Mouse (Mus musculus) intestine, embryonic 16.5 days (tissue): Measurements from ENCODE around the gene Atg5. TPM values are rescaled to one million over a fixed set of nuclear protein-coding genes. Genes with fewer than 3 reads are reported as not detected.

ENCODE experiments used
- ATAC-seq: fragments of 200-750 bp; cut with Nextera tagmentation; 2 replicates; pipeline ENCODE4 v1.8.0; 2017; ENCODE audit warnings: moderate TSS enrichment, moderate library complexity
- H3K27ac ChIP-seq: fragments of 300-500 bp; sonication (generic); 2 replicates; pipeline ENCODE4 v1.5.1; 2014; ENCODE audit warnings: mild to moderate bottlenecking, low read length
- H3K27me3 ChIP-seq: fragments of 300-500 bp; sonication (generic); replicated peaks from 2 replicates; pipeline ENCODE4 v1.6.1; 2014; ENCODE audit warnings: low read length, control low read depth, mixed read lengths; ENCODE audit not compliant: control insufficient read depth, insufficient read depth
- H3K36me3 ChIP-seq: fragments of 300-500 bp; sonication (generic); 2 replicates; pipeline ENCODE4 v1.6.1; 2014; ENCODE audit warnings: low read length, control low read depth; ENCODE audit not compliant: control insufficient read depth, insufficient read depth
- H3K4me1 ChIP-seq: fragments of 300-500 bp; sonication (generic); 2 replicates; pipeline ENCODE4 v1.6.1; 2014; ENCODE audit warnings: low read length, control low read depth, mixed read lengths; ENCODE audit not compliant: control insufficient read depth, insufficient read depth
- H3K4me2 ChIP-seq: fragments of 300-500 bp; sonication (generic); 2 replicates; pipeline ENCODE4 v1.6.1; 2014; ENCODE audit warnings: low read depth, low read length, control low read depth
- H3K4me3 ChIP-seq: fragments of 300-500 bp; sonication (generic); 2 replicates; pipeline ENCODE4 v1.5.1; 2014; ENCODE audit warnings: mild to moderate bottlenecking, low read length
- H3K9ac ChIP-seq: fragments of 300-500 bp; sonication (generic); 2 replicates; pipeline ENCODE4 v1.6.1; 2014; ENCODE audit warnings: low read depth, low read length
- H3K9me3 ChIP-seq: fragments of 300-500 bp; sonication (generic); 2 replicates; pipeline ENCODE4 v1.6.1; 2016; ENCODE audit warnings: low read length, control low read depth; ENCODE audit not compliant: control insufficient read depth
- WGBS: fragments of 180-500 bp; shearing (Covaris S2); extraction: QIAGEN DNeasy Blood & Tissue Kit; methylation state at CpG from one replicate; pipeline ENCODE4 v1.1.7; 2014; 5-methylcytosine and 5-hydroxymethylcytosine counted together
- polyA plus RNA-seq: library from polyadenylated mRNA; unstranded; fragments of >200 nt; fragmentation: Nextera tagmentation; extraction: Ambion mirVana; gene quantifications from 2 replicates; pipeline ENCODE4 v1.2.1, GENCODE M21; 2015

The Atg5 gene
- polyA plus RNA-seq, 1 experiment from 2014 or later: 52.6 TPM

DNA sequence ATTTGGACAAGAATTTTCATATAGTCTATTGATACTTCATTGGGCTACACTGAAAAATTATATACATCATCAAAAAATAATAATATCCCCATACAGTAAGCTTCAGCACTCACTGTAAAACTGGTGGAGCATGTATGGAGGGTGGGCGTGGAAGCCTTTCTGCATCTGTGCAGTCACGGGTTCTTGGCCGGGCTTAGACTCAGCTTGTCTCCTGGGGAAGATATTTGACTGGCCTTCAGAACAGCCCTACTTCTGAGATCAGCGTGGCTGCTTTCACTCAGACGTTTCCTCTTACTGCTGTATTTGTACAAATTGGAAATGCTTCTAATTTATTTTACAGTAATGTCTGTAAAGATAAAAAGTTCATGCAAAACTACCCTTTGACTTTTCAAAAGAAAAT, 71.2 kb downstream of the Atg5 start:
- 69% methylated on average over 5 of the region's 5 CpGs for WGBS
- H3K4me1 ChIP-seq: no peaks in the 10 kb centered on the region
- H3K27ac ChIP-seq: no peak overlapping the region
- no peak for ATAC-seq
- H3K9me3 ChIP-seq: no peaks in the 10 kb centered on the region
- no peak overlapping the region for H3K9ac ChIP-seq
- H3K36me3 ChIP-seq: peaks cover 3% of the 10 kb centered on the region; the same call in 1 of the 2 replicates
- no peak overlapping the region for H3K4me2 ChIP-seq
- no peak overlapping the region for H3K4me3 ChIP-seq
- no peaks in the 10 kb centered on the region for H3K27me3 ChIP-seq

DNA sequence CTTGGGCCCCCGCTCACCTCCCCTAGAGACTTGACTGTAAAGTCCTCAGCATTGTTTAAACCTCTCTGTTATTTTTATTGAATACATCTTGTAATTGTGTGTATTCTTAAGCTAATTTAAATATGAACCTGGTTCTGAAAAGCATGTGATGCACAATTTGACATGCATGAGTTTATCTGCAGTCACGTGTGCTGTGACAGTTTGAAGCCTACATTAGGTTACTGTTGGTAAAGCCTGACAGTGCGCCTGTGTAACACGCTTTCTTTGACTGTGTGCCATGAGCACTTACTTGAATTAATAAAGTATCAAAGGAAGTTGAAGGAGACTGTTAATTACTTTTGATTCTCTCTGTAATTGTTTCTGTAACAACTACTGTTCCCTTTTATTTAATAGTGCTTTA, 72.8 kb downstream of the Atg5 start:
- Histone ChIP-seq H3K36me3 (peaks cover 3% of the 10 kb centered on the region; the same call in 1 of the 2 replicates), H3K9ac (no peak overlapping the region), H3K9me3 (no peaks in the 10 kb centered on the region), H3K27me3 (no peaks in the 10 kb centered on the region), H3K27ac (no peak overlapping the region), H3K4me1 (no peaks in the 10 kb centered on the region), H3K4me3 (no peak overlapping the region), H3K4me2 (no peak overlapping the region)
- 85% methylated on average over 4 of the region's 4 CpGs for WGBS
- ATAC-seq: no peak

DNA sequence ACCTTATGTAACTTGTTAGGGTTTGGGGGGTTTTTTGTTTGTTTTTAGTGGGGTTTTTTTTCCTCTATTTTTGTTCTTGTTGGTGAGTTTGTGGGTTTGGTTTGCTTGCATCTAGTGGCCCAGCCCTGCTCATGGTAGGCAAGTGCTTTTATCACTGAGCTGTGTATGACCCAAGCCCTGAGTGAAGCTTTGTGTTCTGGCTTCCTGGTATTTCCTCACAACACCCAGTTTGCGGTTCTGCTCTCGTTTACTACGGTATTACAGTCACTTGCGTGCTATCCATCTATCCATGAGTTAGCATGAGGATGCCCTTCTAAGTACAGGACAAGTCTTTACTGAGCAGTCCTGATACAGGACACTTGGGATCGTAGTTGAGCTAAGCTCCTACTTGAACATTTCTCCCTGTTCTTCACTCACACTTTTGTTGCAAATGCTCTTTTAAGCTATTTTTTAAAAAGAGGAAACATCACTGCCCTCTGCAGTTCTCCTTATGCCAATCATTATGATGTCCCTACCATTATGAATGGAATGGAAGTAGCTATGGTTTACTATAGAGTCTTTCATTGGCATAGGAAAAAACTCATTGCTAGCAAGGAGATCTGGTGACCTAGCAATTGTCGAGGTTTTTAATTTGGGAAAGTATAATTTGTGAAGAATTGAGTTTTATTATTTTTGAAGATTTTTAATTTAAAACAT, 73.8 kb downstream of the Atg5 start:
- Histone ChIP-seq H3K4me2 (no peak overlapping the region), H3K27ac (no peak overlapping the region), H3K36me3 (no peaks in the 10 kb centered on the region), H3K9ac (no peak overlapping the region), H3K4me3 (no peak overlapping the region), H3K4me1 (no peaks in the 10 kb centered on the region), H3K27me3 (no peaks in the 10 kb centered on the region), H3K9me3 (no peaks in the 10 kb centered on the region)
- whole genome bisulfite sequencing: 90% methylated on average over 6 of the region's 6 CpGs
- ATAC-seq: no peak

DNA sequence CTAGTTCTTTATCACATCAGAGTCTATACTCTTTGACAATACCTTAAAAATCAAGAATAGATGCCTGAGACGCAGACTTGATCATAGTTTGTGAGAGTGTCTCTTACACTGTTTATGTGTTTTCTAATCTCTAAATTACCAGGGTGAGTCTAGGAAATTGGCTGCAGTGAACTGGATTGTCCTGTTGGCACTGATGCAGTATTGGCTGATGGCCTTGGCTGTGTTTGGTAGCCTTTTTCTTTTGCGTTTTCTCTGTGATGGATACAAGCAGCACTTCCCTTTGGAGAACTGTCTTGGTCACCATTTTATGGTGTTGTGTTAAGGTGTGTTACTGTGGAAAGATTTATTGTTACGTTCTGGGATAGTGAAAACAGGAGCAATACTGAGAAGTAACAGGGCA, 75.2 kb downstream of the Atg5 start:
- H3K4me1 ChIP-seq: no peaks in the 10 kb centered on the region
- no peaks in the 10 kb centered on the region for H3K27me3 ChIP-seq
- 87% methylated on average over 3 of the region's 3 CpGs for WGBS
- H3K9me3 ChIP-seq: no peaks in the 10 kb centered on the region
- no peak overlapping the region for H3K4me2 ChIP-seq
- no peak overlapping the region for H3K9ac ChIP-seq
- no peaks in the 10 kb centered on the region for H3K36me3 ChIP-seq
- ATAC-seq: no peak
- H3K4me3 ChIP-seq: no peak overlapping the region
- H3K27ac ChIP-seq: no peak overlapping the region

DNA sequence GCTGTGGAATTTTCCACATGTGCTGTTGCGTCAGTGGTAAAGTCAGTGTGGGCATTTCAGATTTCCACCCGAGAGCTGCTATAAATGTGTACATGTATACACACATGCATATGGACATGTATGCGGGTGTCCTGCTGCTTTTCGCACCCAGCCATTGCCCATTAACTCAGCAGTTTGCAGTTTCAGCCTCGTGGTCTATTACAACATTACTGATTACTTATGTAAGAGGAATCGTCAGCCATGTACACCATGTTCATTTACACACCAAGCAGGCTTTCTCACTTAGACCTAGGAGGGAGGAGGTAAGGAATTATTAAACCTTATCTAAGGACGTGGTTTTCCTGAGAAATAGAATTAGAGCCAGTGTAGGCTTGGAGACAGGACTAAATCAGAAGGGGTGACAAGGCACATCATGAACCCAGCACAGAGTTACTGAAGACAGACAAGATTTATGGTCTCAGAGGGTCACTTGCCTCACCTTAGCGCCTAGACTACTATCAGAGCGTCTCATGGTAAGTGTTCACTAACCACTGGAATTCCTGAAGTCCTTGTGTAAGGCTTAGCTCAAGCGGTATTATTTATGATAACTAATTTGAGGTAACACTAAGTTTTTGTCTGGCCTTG, 79.5 kb downstream of the Atg5 start:
- no peak for ATAC-seq
- Histone ChIP-seq H3K9me3 (no peaks in the 10 kb centered on the region), H3K4me2 (no peak overlapping the region), H3K4me1 (no peaks in the 10 kb centered on the region), H3K27ac (no peak overlapping the region), H3K9ac (no peak overlapping the region), H3K4me3 (no peak overlapping the region), H3K36me3 (no peaks in the 10 kb centered on the region), H3K27me3 (no peaks in the 10 kb centered on the region)
- 70% methylated on average over 10 of the region's 10 CpGs for WGBS

DNA sequence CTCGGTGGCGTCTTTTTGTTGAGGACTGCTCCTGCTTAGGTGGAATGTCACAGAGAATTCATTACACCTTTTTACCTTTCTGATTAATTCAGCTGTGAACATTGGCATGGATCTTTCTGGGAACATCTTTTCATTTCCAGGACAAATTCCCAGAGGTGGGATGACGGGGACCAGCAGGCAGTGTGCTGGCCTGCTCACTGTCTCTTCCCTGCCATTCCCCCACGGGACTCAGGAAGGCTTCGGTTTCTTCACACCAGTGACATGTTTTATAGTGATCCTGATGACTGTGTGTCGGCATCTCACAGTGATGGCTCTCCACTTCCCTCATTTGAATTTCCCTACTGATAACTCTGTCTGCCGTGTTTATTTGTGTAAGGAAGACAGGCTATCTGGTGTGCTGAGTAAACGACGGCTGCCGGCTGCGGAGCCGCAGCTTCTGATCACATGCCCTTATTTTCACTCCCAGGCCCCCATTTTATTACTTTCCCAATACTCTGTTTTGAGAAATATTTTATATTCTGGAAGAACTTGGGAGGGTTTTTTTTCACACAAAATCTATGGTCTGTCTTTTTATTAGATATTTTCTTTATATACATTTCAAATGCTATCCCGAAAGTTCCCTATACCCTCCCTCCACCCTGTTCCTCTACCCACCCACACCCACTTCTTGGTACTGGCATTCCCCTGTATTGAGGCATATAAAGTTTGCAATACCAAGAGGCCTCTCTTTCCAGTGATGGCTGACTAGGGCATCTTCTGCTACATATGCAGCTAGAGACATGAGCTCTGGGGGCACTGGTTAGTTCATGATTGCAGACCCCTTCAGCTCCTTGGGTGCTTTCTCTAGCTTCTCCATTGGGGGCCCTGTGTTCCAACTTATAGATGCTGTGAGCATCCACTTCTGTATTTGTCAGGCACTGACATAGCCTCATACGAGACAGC, 80.6 kb downstream of the Atg5 start:
- Histone ChIP-seq H3K27me3 (no peaks in the 10 kb centered on the region), H3K4me3 (no peak overlapping the region), H3K4me1 (no peaks in the 10 kb centered on the region), H3K9ac (no peak overlapping the region), H3K36me3 (no peaks in the 10 kb centered on the region), H3K9me3 (no peaks in the 10 kb centered on the region), H3K27ac (no peak overlapping the region), H3K4me2 (no peak overlapping the region)
- ATAC-seq: no peak
- WGBS: 51% methylated on average over 14 of the region's 14 CpGs

DNA sequence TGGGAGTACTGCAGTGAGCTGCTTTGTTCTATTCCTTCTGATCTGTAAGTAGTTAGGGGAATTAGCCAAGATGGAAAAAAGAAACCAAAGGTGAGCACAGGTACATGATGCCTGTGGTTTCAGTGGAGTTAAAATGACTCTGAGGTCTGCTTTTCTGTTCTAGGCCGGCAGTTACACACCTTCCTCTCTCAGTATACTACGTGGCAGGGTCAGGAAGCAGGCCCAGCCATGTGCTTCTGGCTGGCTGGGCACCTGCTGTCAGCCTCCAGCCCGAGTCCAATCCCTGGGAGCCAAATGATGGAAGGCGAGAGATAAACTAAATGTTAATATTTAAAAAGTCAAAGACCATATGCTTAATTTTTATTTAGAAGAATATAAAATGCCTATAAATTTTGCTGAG, 85.3 kb downstream of the Atg5 start:
- Histone ChIP-seq H3K27me3 (no peaks in the 10 kb centered on the region), H3K4me1 (peaks cover 4% of the 10 kb centered on the region; the same call in 1 of the 2 replicates), H3K27ac (no peak overlapping the region), H3K36me3 (no peaks in the 10 kb centered on the region), H3K9me3 (no peaks in the 10 kb centered on the region), H3K4me3 (no peak overlapping the region), H3K9ac (no peak overlapping the region), H3K4me2 (no peak overlapping the region)
- 55% methylated on average over 4 of the region's 4 CpGs for WGBS
- no peak for ATAC-seq

DNA sequence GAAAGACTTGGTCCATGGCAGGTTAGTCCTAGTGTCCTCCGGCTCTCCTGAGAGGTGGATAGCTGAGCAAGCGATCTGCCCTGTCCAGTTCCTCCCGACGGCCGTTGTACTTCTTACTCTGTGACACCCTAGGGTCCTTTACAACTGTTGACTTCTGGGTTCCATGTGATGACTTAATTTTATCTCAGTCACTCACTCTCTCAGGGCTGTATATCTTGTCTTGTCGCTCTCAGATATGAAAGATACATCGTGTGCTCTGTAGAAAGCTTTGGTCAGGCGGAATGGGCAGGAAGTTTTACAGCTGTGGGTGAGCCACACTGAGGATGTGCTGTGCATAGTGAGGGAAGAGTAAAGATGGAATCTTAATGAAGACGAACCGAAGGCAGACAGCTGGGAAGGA, 86.2 kb downstream of the Atg5 start:
- H3K4me1 ChIP-seq: peaks cover 4% of the 10 kb centered on the region; the same call in 1 of the 2 replicates
- no peak overlapping the region for H3K9ac ChIP-seq
- H3K9me3 ChIP-seq: no peaks in the 10 kb centered on the region
- 73% methylated on average over 10 of the region's 10 CpGs for WGBS
- ATAC-seq: no peak
- no peaks in the 10 kb centered on the region for H3K36me3 ChIP-seq
- no peaks in the 10 kb centered on the region for H3K27me3 ChIP-seq
- no peak overlapping the region for H3K4me2 ChIP-seq
- no peak overlapping the region for H3K4me3 ChIP-seq
- no peak overlapping the region for H3K27ac ChIP-seq

DNA sequence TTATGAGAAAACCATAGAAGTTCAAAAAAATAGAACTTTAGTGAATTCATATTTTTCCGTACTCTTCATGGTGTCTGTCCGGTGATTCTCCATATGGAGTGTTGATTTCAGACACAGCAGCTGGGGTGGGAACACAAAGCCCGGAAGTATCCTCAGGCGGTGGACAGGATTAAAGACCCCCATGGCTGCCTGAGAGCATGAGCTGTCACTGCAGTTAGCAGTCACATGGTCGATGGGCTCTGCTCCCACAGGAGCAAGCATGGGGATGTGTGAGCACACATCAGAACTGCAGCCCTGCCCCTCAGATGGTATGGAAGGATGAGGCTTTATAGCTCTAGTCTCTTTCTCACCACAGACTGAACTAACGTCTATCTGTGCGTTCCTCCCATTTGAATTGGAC, 87.1 kb downstream of the Atg5 start:
- peaks cover 4% of the 10 kb centered on the region; the same call in 1 of the 2 replicates for H3K4me1 ChIP-seq
- H3K4me2 ChIP-seq: no peak overlapping the region
- H3K27ac ChIP-seq: no peak overlapping the region
- no peak overlapping the region for H3K9ac ChIP-seq
- no peaks in the 10 kb centered on the region for H3K27me3 ChIP-seq
- ATAC-seq: no peak
- H3K36me3 ChIP-seq: no peaks in the 10 kb centered on the region
- H3K9me3 ChIP-seq: no peaks in the 10 kb centered on the region
- no peak overlapping the region for H3K4me3 ChIP-seq
- 85% methylated on average over 7 of the region's 7 CpGs for WGBS
